28 mouse cellular contexts compared by ENCODE assay signal in the genomic region with DNA sequence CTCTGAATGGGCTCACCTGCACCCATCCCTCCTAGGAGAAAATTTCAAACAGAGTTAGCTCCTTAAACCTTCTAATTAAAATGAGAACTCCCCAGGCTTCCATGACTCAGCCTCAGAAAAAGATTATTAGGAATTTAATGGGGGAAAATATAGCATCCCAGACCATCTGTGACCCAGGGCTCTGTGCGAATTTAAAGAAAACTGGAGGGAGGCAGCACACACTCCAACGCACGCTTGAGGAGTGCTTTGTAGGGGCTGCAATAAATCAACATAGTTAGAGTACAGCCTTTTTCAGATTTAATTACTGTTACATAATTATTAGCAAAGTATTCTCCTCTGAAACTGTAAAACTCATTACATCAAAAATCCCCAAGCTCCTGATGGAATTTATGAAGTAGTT. TPM values are rescaled to one million over a fixed set of nuclear protein-coding genes. Genes with fewer than 3 reads are reported as not detected.
A peak's percentile ranks its signal among the peaks of the same experiment; 100 is the strongest.
DNase-seq lines count a peak whose midpoint lies in the region; ATAC-seq and TF ChIP-seq lines count a peak whose summit lies in the region.
"Had no signal": no experiment of that assay in that cellular context is flagged by ENCODE, and none has a peak within 500 bp of the region (broad histone marks: within the 10 kb centered on the region; RNA-seq: fewer than 3 reads in every experiment).

No protein-coding gene starts in this region.

- peak overlapping the region; percentile 24; the same call in 1 of the 2 replicates for H3K27ac ChIP-seq in heart, adult 2 months
- H3K27ac ChIP-seq in kidney, postnatal 0 days = no peak overlapping the region
- no peak overlapping the region for H3K27ac ChIP-seq in kidney, embryonic 16.5 days (ENCODE audit: low read length)
- peak overlapping the region; percentile 94 for H3K27ac ChIP-seq in forebrain, embryonic 15.5 days (replicated peaks)
- no peak overlapping the region for H3K27ac ChIP-seq in limb, embryonic 13.5 days
- H3K27ac ChIP-seq in thymus, adult 2 months (ENCODE audit: control insufficient read depth, insufficient read depth, low read length) = no peak overlapping the region
- H3K27ac ChIP-seq: left cerebral cortex, adult 2 months; liver, embryonic 14.5 days; lung, embryonic 15.5 days; midbrain, embryonic 10.5 days; neural tube, embryonic 12.5 days; stomach, embryonic 15.5 days had no signal

- H3K27me3 ChIP-seq in heart, adult 2 months (ENCODE audit: control insufficient read depth, insufficient read depth, low read length) = no peaks in the 10 kb centered on the region
- no peaks in the 10 kb centered on the region for H3K27me3 ChIP-seq in kidney, postnatal 0 days (ENCODE audit: insufficient read depth, low read length)
- no peaks in the 10 kb centered on the region for H3K27me3 ChIP-seq in kidney, embryonic 16.5 days (ENCODE audit: insufficient read depth, low read length)
- no peaks in the 10 kb centered on the region for H3K27me3 ChIP-seq in forebrain, embryonic 15.5 days
- H3K27me3 ChIP-seq in limb, embryonic 13.5 days = no peaks in the 10 kb centered on the region
- no peaks in the 10 kb centered on the region for H3K27me3 ChIP-seq in thymus, adult 2 months (ENCODE audit: control insufficient read depth, insufficient read depth, low read length)
- H3K27me3 ChIP-seq: lung, embryonic 15.5 days; neural tube, embryonic 12.5 days; stomach, embryonic 15.5 days had no signal

- no peak for DNase-seq in heart, adult 2 months
- no peak for DNase-seq in heart, adult 8-10 months (ENCODE audit: low spot score)
- peak; percentile 14 for DNase-seq in kidney, postnatal 0 days (ENCODE audit: low spot score)
- no peak for DNase-seq in thymus, adult 2 months
- DNase-seq: cerebellum, adult 2 months; cerebellum, postnatal 36 days; gastrocnemius, postnatal 10 days; kidney, adult 18-20 months; kidney, postnatal 36 days; left cerebral cortex, postnatal 4 days; lung, postnatal 4 days; right cerebral cortex, postnatal 14 days; thymus, adult 18-20 months had no signal

- intact Hi-C loops in heart, adult 2 months (cut with DNase I) = loop anchor here (1.0 kb wide), 1 partner anchor 27 kb away; no protein-coding TSS in a partner anchor

- H3K4me2 ChIP-seq in kidney, postnatal 0 days (ENCODE audit: low read length) = no peak overlapping the region
- no peak overlapping the region for H3K4me2 ChIP-seq in kidney, embryonic 16.5 days (replicated peaks; ENCODE audit: low read depth, low read length)
- H3K4me2 ChIP-seq in forebrain, embryonic 15.5 days (replicated peaks) = no peak overlapping the region
- H3K4me2 ChIP-seq in limb, embryonic 13.5 days (replicated peaks) = 0 out of 2 replicates have a peak overlapping the region, but pooled peaks have one; percentile 19
- H3K4me2 ChIP-seq: lung, embryonic 15.5 days; neural tube, embryonic 12.5 days; stomach, embryonic 15.5 days had no signal

- no peaks in the 10 kb centered on the region for H3K9me3 ChIP-seq in kidney, postnatal 0 days (replicated peaks; ENCODE audit: low read length)
- H3K9me3 ChIP-seq in kidney, embryonic 16.5 days (ENCODE audit: low read length) = no peaks in the 10 kb centered on the region
- no peaks in the 10 kb centered on the region for H3K9me3 ChIP-seq in forebrain, embryonic 15.5 days
- no peaks in the 10 kb centered on the region for H3K9me3 ChIP-seq in limb, embryonic 13.5 days
- H3K9me3 ChIP-seq: lung, embryonic 15.5 days; midbrain, embryonic 10.5 days; neural tube, embryonic 12.5 days; stomach, embryonic 15.5 days had no signal

- H3K79me2 ChIP-seq in heart, adult 2 months (replicated peaks; ENCODE audit: control insufficient read depth, insufficient read depth, low read length) = no peaks in the 10 kb centered on the region

- WGBS in heart, adult 2 months = 48% methylated on average over 3 of the region's 3 CpGs
- 20% methylated on average over 3 of the region's 3 CpGs for WGBS in kidney, postnatal 0 days
- 29% methylated on average over 3 of the region's 3 CpGs for WGBS in kidney, embryonic 16.5 days
- WGBS in forebrain, embryonic 15.5 days = 41% methylated on average over 3 of the region's 3 CpGs
- WGBS in limb, embryonic 13.5 days = 12% methylated on average over 3 of the region's 3 CpGs
- WGBS in thymus, adult 2 months = 75% methylated on average over 3 of the region's 3 CpGs

- TF ChIP-seq POLR2A in heart, adult 2 months (IDR thresholded peaks at IDR 0.05; ENCODE audit: insufficient read depth, low read depth, low read length) = no peak
- TF ChIP-seq POLR2A in thymus, adult 2 months (IDR thresholded peaks at IDR 0.05; ENCODE audit: control insufficient read depth, extremely low read depth, insufficient read depth, low read length, poor library complexity) = no peak

- ATAC-seq in kidney, postnatal 0 days (replicated peaks; ENCODE audit: low FRiP score, low read depth) = no peak
- ATAC-seq in kidney, embryonic 16.5 days (ENCODE audit: low FRiP score, low TSS enrichment) = no peak
- no peak for ATAC-seq in forebrain, embryonic 15.5 days (replicated peaks)
- peak; percentile 82 for ATAC-seq in limb, embryonic 13.5 days (ENCODE audit: low FRiP score, low read depth)

- peaks cover 7% of the 10 kb centered on the region for H3K4me1 ChIP-seq in heart, adult 2 months (ENCODE audit: control insufficient read depth, insufficient read depth, low read length)
- no peaks in the 10 kb centered on the region for H3K4me1 ChIP-seq in kidney, postnatal 0 days (replicated peaks; ENCODE audit: insufficient read depth, low read length)
- H3K4me1 ChIP-seq in kidney, embryonic 16.5 days (ENCODE audit: insufficient read depth, low read length) = 0 out of 2 replicates have a peak, but pooled peaks cover 3% of the 10 kb centered on the region
- peaks cover 50% of the 10 kb centered on the region for H3K4me1 ChIP-seq in forebrain, embryonic 15.5 days
- H3K4me1 ChIP-seq in limb, embryonic 13.5 days = peaks cover 45% of the 10 kb centered on the region
- no peaks in the 10 kb centered on the region; the same call in 1 of the 2 replicates for H3K4me1 ChIP-seq in thymus, adult 2 months (replicated peaks; ENCODE audit: control insufficient read depth, insufficient read depth, low read length)
- H3K4me1 ChIP-seq: stomach, embryonic 15.5 days had no signal

- TF ChIP-seq CTCF in heart, adult 2 months (IDR thresholded peaks at IDR 0.05) = no peak
- TF ChIP-seq CTCF in kidney, postnatal 0 days (IDR thresholded peaks at IDR 0.05; ENCODE audit: low read depth) = no peak
- TF ChIP-seq CTCF in thymus, adult 2 months (IDR thresholded peaks at IDR 0.05; ENCODE audit: borderline replicate concordance, control insufficient read depth, extremely low read depth, insufficient read depth, low read length, poor library complexity) = no peak

- no peaks in the 10 kb centered on the region for H3K36me3 ChIP-seq in heart, adult 2 months (ENCODE audit: control insufficient read depth, insufficient read depth, low read length)
- H3K36me3 ChIP-seq in kidney, postnatal 0 days (ENCODE audit: insufficient read depth, low read length) = no peaks in the 10 kb centered on the region
- no peaks in the 10 kb centered on the region for H3K36me3 ChIP-seq in kidney, embryonic 16.5 days (ENCODE audit: insufficient read depth, low read length)
- H3K36me3 ChIP-seq in forebrain, embryonic 15.5 days = no peaks in the 10 kb centered on the region
- no peaks in the 10 kb centered on the region for H3K36me3 ChIP-seq in limb, embryonic 13.5 days
- no peaks in the 10 kb centered on the region for H3K36me3 ChIP-seq in thymus, adult 2 months (ENCODE audit: control insufficient read depth, insufficient read depth, low read length)
- H3K36me3 ChIP-seq: lung, embryonic 15.5 days; midbrain, embryonic 10.5 days; neural tube, embryonic 12.5 days; stomach, embryonic 15.5 days had no signal

- H3K4me3 ChIP-seq in heart, adult 2 months = no peak overlapping the region
- H3K4me3 ChIP-seq in kidney, postnatal 0 days (replicated peaks; ENCODE audit: low read depth, low read length) = no peak overlapping the region
- H3K4me3 ChIP-seq in kidney, embryonic 16.5 days (ENCODE audit: low read length) = no peak overlapping the region
- no peak overlapping the region for H3K4me3 ChIP-seq in forebrain, embryonic 15.5 days
- H3K4me3 ChIP-seq in limb, embryonic 13.5 days = no peak overlapping the region
- H3K4me3 ChIP-seq in thymus, adult 2 months (ENCODE audit: control insufficient read depth, insufficient read depth, low read length) = no peak overlapping the region
- H3K4me3 ChIP-seq: left cerebral cortex, adult 2 months; lung, embryonic 15.5 days; midbrain, embryonic 10.5 days; neural tube, embryonic 12.5 days; stomach, embryonic 15.5 days had no signal

- no peak overlapping the region for H3K9ac ChIP-seq in heart, adult 2 months (ENCODE audit: low read depth, low read length)
- no peak overlapping the region for H3K9ac ChIP-seq in kidney, postnatal 0 days (ENCODE audit: low read depth, low read length)
- H3K9ac ChIP-seq in kidney, embryonic 16.5 days (replicated peaks; ENCODE audit: low read length) = no peak overlapping the region
- H3K9ac ChIP-seq in forebrain, embryonic 15.5 days (replicated peaks) = no peak overlapping the region
- H3K9ac ChIP-seq in limb, embryonic 13.5 days = no peak overlapping the region
- H3K9ac ChIP-seq: liver, embryonic 14.5 days; lung, embryonic 15.5 days; neural tube, embryonic 12.5 days; stomach, embryonic 15.5 days had no signal

- TF ChIP-seq EP300 in heart, adult 2 months (IDR thresholded peaks at IDR 0.05; ENCODE audit: insufficient read depth, low read depth, low read length) = no peak

RNA-seq across cellular contexts. Expression of gene Neurod6, which starts 32.2 kb away (rescaled TPM):
- total RNA-seq in heart, adult 2 months (2021) = not detected
- not detected in 2 replicates for polyA plus RNA-seq in heart, adult 2 months (2012; rRNA removed)
- total RNA-seq in heart, adult 8-10 months (2022) = not detected
- not detected in 2 replicates for polyA plus RNA-seq in kidney, postnatal 0 days (2015; fragmentation: Nextera tagmentation; extraction: Ambion mirVana)
- not detected in 2 replicates for polyA plus RNA-seq in kidney, embryonic 16.5 days (2015; fragmentation: Nextera tagmentation; extraction: Ambion mirVana)
- 467 and 475 TPM in 2 replicates for polyA plus RNA-seq in forebrain, embryonic 15.5 days (2015; fragmentation: Nextera tagmentation; extraction: Ambion mirVana)
- polyA plus RNA-seq in limb, embryonic 13.5 days (2015; fragmentation: Nextera tagmentation; extraction: Ambion mirVana) = 0.28 TPM in 1 of 2 replicates, not detected in the other
- not detected in 2 replicates for polyA plus RNA-seq in thymus, adult 2 months (2012; rRNA removed)
- total RNA-seq: adrenal gland, adult 18-20 months; heart, adult 18-20 months; monocyte, adult 5-6 weeks had no signal
- polyA plus RNA-seq: C2C12; heart, embryonic 16.5 days; liver, embryonic 14.5 days; urinary bladder, adult 2 months had no signal

Comparison
In these comparisons a context has a peak if more than half of its experiments do, and no peak if none do; other contexts are left out.
1. H3K27ac ChIP-seq: peak in heart, adult 2 months (single experiment) and forebrain, embryonic 15.5 days (single experiment); none in kidney, postnatal 0 days (single experiment), kidney, embryonic 16.5 days (single experiment), limb, embryonic 13.5 days (single experiment) and thymus, adult 2 months (single experiment).
2. RNA of gene Neurod6, which starts 32.2 kb away (polyA plus RNA-seq): 467 to 475 TPM in forebrain, embryonic 15.5 days; 0.28 TPM in limb, embryonic 13.5 days, not detected in heart, adult 2 months, not detected in kidney, postnatal 0 days, not detected in kidney, embryonic 16.5 days and not detected in thymus, adult 2 months; every median in the first group is over 100 times any median in the second.